Mouse (Mus musculus) heart, adult 8-10 months (tissue): Measurements from ENCODE around the gene Cux1. TPM values are rescaled to one million over a fixed set of nuclear protein-coding genes. Genes with fewer than 3 reads are reported as not detected.

Experiments
- DNase-seq: peaks from one replicate; pipeline ENCODE4 v3.0.0; 2022; ENCODE audit warnings: low spot score
- total RNA-seq, 4 experiments: library from RNA; stranded (reverse); gene quantifications; 2 replicates each; pipeline ENCODE4 v1.2.4; 2022

Cux1 gene
- 100 to 1,000 TPM in 1 of 4 experiments, 10 to 100 TPM in 3; 79.3 to 102 (median 88.5) TPM for total RNA-seq

DNA sequence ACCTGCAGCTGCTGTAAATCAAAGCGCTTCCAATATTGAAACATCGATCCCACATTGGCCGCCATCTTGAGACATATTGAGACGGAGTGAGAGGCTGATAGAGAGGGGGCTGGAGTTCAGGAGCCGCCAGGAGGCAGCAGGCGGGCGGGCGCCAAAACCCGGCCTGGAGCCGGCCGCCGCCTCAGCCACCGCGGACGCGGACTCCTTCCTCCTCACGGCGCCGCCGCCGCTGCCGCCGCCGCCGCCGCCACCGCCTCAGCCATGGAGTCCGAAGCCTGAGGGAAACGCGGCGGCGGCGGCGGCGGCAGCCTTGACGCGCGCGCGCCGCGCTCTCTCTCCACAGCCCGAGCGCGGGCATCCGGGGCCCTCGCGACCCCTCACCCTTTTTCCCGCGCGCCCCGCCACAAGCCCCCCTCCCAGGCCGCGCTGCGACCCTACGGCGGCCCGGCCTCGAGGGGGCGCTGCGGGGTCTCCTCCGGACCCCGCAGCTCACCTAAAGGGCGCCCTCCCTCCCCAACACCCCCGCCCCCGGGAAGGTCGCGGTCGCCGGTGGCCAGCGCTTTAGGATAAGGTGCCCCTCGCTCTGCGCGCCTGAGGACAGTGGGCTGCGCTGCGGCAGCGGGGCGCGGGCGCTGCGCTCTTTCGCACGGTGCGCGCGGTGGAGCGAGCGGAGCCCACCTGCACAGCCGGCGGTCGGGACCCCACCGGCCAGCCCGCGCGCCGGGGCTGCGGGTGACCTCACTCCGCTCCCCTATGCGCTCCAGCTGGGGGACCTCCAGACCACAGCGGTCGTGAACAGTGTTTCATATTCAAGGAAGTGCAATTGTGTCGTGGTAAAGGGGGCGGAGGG is at the start of gene Cux1:
Cux1 (minus strand) TSS at position 315 of the 850 bp plus-strand sequence.
- DNase-seq: peak; percentile 69

DNA sequence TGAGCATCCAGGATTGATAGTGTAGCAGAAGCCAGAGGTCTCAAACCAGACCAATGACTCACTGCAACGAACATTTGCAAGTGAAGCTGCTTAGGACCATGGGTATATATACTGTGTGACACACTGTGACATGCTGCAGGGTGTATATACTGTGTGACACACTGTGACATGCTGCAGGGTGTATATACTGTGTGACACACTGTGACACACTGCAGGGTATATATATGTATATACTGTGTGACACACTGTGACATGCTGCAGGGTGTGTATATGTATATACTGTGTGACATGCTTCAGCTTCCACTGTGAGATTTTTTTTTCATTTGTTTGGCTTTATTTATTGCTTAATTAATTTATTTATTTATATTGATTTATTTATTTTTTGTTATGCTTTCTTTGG is 45.1 kb upstream of the Cux1 start:
- DNase-seq: no peak

DNA sequence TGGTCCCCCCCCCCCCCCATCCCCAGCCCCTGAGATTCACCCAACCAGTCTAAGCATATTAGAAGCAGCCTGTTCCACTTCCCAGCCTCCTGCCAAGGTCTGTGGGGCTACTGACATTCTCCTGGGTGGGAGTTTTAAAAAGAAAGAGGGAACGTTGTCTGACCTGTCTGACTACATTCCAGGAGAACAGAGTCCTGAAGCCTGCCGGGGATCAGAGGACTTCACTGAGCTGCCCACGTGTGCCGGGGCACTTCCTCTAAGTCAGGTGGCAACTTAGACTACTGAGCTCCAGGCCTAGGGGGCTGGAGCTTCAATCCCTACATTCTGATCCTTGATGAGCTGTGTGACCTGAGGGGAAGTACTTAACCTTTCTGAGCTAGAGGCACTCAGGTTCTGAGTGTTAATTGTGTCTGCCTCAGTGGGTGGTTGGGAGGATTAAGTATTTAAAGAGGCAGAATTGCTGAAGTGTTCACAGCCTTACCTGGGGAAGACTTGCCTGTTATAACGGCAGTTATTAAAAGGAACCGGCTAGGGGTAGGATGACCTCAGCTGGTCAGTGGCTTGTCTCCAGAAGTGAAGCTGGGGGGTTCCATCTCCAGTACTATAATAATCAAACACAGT is 41.6 kb upstream of the Cux1 start:
- DNase-seq: no peak

DNA sequence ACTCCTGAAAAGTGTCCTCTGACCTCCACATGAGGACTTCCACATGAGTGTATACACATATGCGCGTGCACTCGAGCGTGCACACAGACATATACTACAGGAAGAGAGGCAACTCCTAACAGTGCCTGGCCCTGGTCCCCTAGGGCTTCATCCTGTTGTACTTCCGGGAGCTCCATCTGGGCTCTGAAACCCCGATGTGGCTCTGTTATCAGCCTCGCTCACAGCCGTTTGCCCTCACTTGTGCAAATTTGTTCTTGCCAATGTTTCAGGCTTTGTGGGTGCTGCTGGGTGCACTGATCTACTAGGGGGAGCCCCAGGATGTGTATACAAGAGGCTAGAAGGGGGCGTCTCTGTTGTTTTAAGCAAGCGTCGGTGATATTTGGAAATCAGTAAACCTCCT is 37.9 kb upstream of the Cux1 start:
- DNase-seq: no peak

DNA sequence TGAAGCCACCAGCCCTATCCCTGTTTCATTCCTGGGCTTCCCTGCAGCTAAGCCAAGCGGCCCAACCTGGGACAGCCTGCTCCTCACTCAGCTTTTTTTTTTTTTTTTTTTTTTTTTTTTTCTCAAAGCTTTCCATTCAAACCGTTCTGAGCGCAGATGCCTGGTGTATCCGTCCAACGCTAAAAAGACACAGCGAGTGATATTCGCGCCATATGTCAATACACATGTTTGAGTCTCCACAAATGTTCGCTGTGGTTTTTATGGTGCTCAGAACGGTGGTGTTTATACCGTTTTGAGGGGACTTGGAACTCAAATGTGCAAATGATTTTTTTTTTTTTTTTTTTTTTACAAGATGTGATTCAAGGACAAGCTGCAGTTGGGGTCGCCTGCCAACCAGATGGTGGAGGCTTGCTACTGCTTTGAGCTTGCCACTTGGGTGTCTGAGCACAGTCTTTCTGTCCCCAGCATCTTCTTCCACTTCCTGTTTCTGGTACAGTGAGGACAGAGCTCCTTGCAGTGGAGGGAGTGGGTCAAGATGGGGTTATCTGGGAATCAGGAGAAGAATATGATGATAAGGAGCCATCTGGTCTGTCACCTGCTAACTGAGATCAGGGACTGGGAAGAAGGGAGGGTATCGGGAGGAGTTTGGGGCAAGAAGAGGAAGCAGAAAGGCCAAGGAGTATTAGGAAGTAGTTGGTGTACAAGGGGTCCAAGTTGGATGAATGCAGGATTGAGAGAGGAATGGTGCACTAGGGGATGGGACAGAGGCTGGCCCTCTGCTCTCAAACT is 36.1 kb upstream of the Cux1 start:
- DNase-seq: no peak

DNA sequence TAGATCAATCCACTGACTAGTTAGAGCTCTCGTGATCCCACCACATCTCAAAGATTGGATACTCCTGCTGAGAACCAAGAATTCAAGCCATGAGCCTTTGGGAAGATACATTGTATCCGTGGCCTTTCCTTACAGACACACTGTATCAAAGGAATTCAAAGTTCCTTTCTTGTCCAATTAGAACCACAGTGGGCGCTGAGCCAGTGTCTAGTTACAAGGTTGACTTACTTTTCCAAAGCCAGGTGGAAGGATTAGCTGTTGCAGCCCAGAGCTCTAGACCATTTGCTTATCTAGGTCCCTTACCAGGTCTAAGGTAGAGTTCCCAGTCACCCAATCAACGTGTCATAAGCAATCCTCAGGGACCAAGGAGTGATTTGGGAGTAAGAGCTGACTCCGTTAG is 33.2 kb upstream of the Cux1 start:
- DNase-seq: no peak

DNA sequence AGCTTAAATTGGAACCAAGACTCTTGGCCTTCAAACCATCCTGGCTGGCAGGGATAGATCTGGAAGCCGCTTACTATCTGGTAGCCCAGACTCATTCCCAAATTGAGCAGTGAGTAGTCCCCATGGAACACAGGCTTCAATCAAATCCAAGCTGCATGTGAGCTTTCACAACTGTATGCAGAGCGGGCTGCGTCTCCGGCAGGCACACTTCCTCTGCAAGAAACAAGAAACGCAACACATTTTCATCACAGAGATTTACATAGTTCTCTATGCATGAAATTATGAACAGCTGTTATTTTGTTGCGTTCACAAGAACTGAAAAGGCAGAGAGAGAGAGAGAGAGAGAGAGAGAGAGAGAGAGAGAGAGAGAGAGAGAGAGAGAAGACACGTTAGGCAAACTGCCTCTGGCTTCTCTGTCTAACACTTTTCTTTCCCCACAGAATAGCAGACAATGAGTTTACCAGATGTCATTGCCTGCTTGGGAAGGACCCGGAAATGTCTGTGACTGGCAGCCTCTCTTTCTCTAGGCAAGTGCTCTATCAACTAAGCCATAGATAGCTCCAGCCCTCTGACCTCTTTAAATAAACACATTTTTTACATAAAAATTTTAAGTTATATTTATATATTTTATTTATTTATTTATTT is 27.7 kb upstream of the Cux1 start:
- DNase-seq: peak; percentile 25

DNA sequence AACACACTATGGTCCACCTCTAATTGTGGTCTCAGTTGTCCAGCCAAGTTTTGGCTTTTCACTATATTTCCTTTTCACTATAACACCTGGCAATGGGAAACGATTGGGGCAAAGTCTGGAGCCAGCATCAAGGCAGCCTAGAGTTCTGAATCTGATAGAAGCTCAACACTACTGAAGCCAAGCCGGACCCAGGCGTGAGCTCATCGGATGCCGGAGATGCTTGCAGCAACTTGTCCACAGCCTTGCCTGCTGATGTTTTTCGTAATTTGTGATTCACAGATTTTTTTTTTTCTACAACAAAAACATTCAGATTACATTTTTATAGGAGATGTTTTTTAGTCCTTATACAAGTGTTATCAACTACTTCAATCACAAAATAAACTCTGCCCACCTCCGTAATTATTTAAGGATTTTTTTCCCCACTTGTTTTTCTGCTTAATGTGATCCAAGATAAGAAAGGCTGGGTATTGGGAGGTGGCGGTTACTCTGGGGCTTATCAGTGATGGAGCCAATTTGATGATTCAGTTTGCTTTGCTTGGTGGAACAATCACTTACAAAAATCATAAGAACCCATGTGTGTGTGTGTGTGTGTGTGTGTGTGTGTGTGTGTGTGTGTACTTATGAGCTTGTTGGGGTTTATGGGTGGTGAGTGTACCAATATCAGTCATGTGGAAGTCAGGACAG is 24.7 kb upstream of the Cux1 start:
- DNase-seq: no peak

DNA sequence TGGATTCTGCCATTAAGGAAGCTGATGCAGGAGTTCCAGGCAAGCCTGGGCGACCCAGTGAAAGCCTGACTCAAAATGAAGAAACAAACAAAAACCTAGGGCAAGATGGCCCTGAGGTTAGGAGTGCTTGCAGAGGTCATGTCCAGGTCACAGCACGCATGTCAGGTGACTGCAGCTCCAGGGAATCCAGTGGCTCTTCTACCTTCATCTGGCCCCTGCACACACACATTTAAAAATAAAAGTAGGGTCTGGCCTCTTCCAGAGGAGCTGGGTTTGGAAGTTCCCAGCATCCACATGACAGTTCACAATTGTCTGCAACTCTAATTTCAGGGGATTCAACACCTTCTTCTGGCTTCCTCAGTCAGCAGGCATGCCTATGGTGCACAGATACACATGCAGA is 21.7 kb upstream of the Cux1 start:
- DNase-seq: no peak

DNA sequence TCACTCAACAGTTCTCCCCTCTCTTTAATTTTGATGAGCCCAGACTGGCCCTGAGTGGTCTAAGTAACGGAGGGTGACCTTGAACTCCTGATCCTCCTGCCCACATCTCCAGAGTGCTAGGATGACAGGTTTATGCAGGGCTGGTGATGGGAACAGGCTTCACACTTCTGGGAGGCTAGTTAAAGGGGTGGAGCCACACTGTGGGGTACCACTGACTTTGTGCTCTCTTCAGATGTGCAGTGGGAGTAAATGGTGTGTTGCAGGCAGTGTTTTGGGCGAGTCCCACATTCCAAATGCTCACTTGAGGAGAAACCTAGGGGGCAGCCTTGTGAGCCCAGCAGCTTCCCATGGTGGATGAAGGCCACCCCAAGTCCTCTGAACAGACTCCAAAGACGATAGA is 21.2 kb upstream of the Cux1 start:
- DNase-seq: no peak

DNA sequence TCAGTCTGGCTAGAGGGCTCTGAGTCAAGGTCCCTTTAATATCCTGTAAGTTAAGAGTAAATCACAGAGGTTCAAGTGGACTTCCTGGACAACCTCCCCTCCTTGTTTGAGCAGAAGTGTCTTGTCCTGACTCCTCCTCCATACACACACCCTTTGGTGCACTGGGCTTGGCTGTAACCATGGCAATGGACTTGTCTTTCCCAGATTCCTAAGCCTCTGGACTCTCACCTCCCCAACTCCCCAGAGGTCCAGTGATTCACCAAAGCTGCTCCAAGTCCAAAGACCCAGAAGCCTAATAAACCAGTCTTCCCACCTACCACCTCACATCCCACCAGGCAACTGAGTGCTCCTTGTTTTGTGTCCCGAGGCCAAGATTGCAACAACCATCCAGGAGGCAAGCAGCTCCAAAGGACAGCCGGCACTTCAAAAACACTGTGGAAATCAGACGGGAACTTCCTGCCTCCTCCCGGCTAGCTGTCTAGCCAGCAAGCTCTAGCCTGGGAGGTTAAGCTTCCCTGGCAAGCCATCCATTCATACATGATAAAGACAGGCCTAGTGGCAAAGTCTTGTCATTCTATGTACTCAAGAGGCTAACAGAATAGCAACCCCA is 17.5 kb upstream of the Cux1 start:
- no peak for DNase-seq

DNA sequence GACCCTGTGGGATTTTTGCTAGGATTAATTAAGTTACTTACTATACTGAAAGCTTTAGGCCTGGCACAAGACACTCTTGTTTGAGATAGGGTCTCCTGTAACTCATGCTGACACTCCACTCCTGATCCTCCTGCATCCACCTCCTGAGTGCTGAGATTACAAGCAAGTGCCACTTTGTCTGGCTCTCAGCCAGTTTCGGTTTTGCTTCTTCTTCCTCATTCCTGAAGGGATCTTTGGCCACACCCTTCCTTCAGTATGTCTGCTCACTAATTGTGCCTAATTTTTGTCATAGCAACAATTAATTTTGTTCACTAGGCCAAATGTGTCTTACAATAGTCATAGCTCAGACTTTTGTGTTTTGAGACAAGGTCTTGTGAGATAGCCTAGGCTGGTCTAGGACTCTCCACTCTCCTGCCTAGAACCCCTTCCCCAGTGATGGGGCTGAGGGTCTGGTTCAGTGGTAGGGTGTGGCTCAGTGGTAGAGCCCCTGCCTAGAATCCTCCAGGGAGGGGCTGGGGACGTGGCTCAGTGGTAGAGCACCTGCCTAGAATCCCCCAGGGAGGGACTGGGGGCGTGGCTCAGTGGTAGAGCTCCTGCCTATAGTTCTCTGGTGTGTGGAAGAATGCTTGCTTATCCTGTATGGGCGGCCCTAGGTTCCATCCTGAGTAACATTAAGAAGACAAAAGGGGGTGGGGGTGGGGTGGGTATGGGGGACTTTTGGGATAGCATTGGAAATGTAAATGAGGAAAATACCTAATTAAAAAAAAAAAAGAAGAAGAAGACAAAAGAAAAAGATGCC is 16.6 kb upstream of the Cux1 start:
- DNase-seq: no peak

DNA sequence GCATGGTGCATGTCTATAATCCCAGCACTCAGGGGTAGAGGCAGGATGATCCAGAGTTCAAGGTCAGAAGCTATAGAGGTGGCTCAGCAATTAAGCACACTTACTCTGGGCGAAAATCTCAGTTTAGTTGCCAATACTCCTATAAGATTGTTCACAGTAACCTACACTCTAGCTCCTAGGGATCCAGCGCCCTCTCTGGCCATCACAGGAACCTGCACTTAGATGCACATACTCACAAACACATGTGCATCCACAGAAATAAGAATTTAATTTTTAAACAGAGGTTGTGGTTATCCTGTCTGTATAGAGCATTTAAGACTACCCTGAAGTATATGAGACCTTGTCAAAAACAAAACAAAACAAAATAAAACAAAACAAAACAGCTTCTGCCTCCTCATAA is 16.0 kb upstream of the Cux1 start:
- DNase-seq: no peak

DNA sequence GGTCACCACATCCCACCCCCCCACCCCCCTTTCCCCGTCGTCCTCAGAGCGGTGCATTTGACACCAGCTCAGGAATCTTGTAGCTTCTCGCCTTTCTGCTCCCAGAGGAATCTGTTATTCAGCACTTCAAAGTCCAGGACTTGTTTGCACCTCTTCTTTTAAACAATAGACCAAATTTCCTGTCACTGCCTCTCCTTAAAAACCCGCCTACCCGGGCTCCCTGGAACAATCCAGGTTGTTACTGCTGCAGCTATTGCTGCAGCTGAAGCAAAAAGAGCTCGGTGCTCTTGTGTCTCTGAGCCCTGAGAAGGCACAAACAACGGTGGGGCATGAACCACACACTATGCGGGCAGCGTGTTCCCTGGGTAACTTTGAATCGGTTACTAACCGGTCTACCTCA is 14.9 kb upstream of the Cux1 start:
- no peak for DNase-seq

DNA sequence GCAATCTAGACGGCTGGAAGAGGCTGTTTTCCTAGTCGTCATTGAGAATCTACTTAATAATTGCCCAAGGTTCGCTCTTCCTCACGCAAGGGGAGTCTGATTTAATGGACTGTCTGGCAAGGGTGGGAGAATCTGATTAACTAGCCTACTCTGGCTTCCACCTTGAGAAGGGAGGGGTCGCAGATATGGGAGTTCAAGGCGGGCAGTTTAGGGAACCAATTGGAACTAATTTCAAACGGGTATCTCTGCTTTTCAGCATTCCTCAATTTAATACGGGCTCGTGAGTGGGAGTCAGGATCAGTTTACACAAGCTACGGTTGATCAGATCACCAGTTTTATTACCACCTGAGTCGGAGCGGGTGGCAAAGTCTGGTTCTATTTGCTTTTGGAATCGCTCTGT is 14.3 kb upstream of the Cux1 start:
- no peak for DNase-seq

DNA sequence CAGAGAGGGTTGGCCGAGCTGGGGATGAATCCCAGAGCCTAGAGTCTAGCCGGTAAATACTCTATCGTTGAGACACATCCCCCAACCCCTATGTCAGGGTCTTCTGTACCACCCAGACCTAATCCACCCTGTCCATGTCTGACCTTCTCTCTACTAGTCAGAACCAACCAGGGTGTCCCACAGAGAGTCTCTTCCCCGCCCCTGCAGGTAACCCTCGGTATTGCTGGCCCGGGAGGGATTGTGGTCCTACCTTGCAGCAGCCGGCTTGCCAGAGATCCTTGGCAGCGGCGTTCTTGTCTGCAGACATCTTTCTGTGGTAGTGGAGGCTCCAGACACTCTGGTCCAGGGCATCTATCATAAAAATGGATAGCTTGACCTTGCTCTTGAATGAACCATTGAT is 13.9 kb upstream of the Cux1 start:
- no peak for DNase-seq

DNA sequence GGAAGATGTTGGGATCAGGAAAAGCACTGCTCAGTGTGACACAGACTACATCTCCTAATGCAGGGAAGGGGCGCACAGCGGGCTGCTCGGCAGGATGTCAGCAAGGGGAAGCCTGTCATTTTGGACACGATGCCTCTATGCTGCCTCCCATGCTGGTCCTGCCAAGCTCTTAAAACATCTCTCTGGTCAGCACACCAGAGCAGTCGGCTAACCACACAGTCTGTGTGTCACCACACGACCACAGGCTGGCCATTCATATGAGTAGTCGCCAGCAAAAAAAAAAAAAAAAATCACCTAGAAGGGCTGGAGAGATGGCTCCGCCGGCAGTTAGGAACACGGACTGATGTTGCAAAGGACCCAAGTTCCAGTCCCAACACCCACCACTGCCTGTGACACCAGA is 10.9 kb upstream of the Cux1 start:
- DNase-seq: no peak

DNA sequence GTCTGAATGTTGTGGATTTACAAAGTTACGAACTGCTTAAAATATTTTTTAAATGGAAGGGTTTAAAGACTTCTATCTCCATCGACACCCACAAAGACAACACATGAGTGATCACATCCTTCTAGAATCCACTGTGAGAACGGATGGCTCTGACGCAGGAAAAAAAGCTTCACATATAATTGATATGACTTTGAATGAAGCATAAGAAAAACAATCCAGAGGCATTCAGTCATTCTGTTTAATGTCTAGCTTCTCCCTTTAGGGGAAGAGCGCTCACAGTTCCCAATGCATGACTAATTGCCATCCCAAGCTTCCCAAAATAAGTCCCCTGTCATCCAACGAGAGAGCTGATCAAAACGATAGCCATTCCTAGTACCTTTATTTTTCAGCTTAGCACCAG is 2.9 kb upstream of the Cux1 start:
- no peak for DNase-seq

DNA sequence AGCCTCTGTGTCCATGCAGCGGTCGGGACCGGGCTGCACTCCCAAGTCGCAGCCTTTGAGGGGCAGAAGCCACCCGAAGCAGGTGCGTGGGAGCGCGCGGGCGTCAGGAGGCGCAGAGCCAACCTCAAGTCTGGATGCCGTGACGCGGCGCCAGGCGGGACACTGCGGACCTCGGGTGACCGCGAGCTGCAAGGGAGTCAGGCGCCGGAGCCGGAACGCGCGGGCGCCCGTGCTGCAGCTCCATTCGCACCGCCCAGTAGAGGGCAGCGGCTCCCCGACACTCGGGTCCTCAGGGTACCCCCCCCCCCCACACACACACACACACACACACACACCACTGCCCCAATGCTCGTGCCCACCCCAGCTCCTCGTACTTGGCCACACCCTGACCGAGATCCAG is 1.5 kb upstream of the Cux1 start:
- peak; percentile 61 for DNase-seq
